Mouse (Mus musculus) frontal cortex, postnatal 14 days (tissue): ENCODE results near the gene Cdc25a.
A peak's percentile ranks its signal among the peaks of the same experiment; 100 is the strongest.

Experiments
- DNase-seq, 2 experiments: peaks; one replicate each; pipeline ENCODE4 v3.0.0; 2022; ENCODE audit warnings: low spot score in 2 of 2

Cdc25a gene

DNA sequence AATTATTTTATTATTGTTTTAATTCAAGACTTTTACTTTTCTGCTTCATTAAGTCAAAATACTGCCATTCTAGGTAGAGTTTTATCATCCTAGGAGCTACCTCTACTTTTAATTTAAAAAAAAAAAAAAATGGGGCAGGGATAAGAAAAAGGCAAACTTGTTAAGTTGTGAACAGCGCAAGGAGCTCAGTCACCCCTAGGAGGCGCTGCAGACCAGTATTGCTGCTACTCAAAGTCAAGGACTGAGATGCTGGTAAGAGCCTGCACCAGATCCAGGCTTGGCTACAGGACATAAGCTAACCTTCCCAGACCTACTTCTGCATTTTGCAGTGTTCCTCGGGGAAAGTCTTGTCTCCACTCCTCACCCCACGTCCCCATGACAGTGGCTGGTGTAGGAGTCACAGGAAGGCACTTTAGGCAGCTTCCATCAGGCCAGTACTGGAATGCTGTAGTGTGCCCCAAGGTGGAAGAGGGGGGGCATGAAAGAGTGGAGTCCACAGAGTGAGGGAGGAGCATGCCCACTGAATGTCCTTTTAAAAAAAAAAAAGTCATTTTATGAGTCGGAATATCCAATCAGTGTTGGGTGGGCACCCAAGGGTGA, 17.4 kb downstream of the Cdc25a start:
- peak; percentile 41 to 70 for DNase-seq

- peak; percentile 42 to 63 for DNase-seq
Observed at GRCm38 (mm10) chr9:109894413-109895090, 19.2 kb downstream of the Cdc25a start.

- DNase-seq: no peak
Observed at GRCm38 (mm10) chr9:109895593-109895992, 20.2 kb downstream of the Cdc25a start.

- no peak for DNase-seq
Observed at GRCm38 (mm10) chr9:109896253-109897150, 21.1 kb downstream of the Cdc25a start.

GRCm38 (mm10) chr9:109898027-109898426, 22.6 kb downstream of the Cdc25a start:
- no peak for DNase-seq

- DNase-seq: no peak
Observed at GRCm38 (mm10) chr9:109899361-109899760, 24.0 kb downstream of the Cdc25a start.

- no peak for DNase-seq
Observed at GRCm38 (mm10) chr9:109899774-109900173, 24.4 kb downstream of the Cdc25a start.

DNA sequence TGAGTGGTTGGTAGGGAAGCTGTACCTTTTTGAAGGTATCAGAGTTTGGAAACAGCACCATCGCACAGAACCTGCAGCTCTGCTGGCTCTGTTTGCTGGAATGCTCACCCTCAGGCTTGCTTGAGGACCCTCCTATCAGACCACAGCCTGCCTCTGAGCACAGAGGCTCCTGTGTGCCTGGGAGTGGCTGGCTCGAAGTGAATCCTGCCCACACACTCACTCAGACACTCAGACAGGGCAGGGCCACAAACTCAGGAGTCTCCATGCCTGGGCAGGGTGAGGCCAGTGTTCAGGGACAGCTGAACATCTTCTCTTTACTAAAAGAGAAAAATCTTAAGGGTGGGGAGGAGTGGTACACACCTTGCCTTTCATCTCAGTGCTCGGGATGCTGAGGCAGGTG, 25.2 kb downstream of the Cdc25a start:
- DNase-seq: no peak

GRCm38 (mm10) chr9:109902246-109902645, 26.9 kb downstream of the Cdc25a start:
- DNase-seq: no peak

GRCm38 (mm10) chr9:109902740-109903139, 27.4 kb downstream of the Cdc25a start:
- DNase-seq: no peak

GRCm38 (mm10) chr9:109907300-109907699, 31.9 kb downstream of the Cdc25a start:
- DNase-seq: no peak

DNA sequence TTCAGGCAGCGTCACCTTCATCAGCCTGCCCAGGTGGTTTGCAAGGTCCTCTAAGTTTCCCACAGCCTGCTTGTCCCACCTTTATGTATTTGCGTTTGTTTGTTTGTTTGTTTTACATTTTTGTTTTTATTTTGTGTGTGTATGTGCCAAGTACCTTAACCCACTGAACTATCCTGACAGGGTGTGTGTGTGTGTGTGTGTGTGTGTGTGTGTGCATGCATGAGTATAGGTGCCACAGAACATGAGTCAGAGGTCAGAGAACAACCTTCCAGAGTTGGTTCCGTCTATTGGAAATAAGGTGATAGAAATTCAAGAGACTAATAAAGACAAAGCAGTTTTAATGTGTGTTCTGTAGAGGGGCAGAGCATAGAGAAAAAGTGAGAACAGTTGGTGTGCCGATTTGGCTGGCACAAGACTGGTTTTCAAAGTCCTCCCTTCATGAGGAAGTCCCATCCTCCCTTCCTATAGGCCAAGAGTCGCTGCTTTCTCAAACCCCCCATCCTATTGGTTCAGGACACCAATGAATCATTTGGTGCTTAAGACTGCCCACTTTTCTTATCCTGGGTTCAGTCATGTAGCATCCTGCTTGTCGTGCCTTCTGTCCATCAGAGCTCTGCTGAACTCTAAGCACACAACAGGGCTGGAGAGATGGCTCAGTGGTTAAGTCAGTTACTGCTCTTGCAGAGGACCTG, 32.5 kb downstream of the Cdc25a start:
- no peak for DNase-seq

GRCm38 (mm10) chr9:109909102-109909501, 33.7 kb downstream of the Cdc25a start:
- DNase-seq: no peak

DNA sequence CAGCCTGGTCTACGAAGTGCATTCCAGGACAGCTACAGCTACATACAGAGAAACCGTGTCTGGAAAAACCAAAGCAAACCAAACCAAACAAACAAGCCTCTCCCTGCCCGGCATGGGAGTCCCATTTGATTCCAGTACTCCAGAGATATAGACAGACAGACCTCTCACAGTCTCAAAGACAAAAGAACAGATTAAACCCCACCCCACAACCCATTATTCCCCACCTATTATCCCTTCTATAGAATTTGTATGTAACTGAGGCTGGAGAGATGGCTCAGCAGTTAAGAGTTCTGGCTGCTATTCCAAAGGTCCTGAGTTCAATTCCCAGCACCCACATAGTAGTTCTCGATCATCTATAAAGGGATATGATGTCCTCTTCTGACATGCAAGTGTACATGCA, 34.5 kb downstream of the Cdc25a start:
- no peak for DNase-seq

DNA sequence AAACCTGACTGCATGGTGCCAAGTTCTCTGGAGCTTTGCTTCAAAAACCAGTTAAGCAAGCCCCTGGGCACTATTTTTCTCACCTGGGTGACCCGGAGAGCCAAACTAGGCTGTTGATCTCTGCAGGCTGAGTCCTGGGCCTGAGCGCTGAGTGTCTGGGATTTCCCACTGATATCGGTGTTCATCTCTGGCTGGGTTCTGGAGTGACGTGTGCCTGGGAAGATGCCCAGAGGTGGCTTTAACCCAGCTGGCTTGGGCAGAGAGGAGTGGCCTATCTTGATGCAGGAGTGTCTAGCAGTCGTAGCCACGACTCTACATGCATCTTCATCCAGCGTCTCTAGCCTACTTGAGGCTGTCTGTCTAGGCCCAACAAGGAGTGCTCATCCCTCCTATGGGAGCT, 36.4 kb downstream of the Cdc25a start:
- DNase-seq: no peak

GRCm38 (mm10) chr9:109914269-109914926, 39.0 kb downstream of the Cdc25a start:
- no peak for DNase-seq

- no peak for DNase-seq
Observed at GRCm38 (mm10) chr9:109917931-109918330, 42.6 kb downstream of the Cdc25a start.

DNA sequence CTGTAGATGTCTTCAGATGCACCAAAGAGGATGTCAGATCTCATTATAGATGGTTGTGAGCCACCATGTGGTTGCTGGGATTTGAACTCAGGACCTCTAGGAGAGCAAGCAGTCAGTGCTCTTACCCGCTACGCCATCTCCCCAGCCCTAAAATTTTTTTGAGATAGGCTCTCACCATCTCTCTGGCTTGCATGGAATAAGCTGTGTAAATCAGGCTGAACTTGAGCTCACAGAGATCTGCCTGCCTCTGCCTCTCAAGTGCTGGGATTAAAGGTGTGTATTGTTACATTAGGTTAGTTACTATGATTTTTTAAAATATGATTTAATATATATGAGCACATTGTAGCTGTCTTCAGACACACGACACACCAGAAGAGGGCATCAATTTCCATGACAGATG, 53.8 kb downstream of the Cdc25a start:
- DNase-seq: no peak

- DNase-seq: no peak
Observed at GRCm38 (mm10) chr9:109930063-109930462, 54.7 kb downstream of the Cdc25a start.

- DNase-seq: no peak
Observed at GRCm38 (mm10) chr9:109930752-109931151, 55.4 kb downstream of the Cdc25a start.
